Mouse (Mus musculus): ENCODE measurements at regions not wholly inside any gene's neighbourhood (a gene's known extent, or its start where the extent isn't known, plus 50 kb on each side); places are given as distances from the start of the nearest gene placed in this dataset.
A peak's percentile ranks its signal among the peaks of the same experiment; 100 is the strongest.

GRCm38 (mm10) chr5:75835556-75835961, 142.7 kb downstream of the Kdr start:
- H3K9me3 ChIP-seq (ENCODE audit: control insufficient read depth, low read length) = no peaks in the 10 kb centered on the region

GRCm38 (mm10) chr5:75834766-75835555, 143.3 kb downstream of the Kdr start:
- 0 out of 2 replicates have a peak overlapping the region, but pooled peaks have one; percentile 7 for H3K9ac ChIP-seq (ENCODE audit: low read depth, low read length)
- peak; percentile 10; the same call in 1 of the 2 replicates for ATAC-seq (ENCODE audit: low FRiP score, low TSS enrichment)
- WGBS = 40% methylated on average over 17 of the region's 17 CpGs
- no peaks in the 10 kb centered on the region for H3K9me3 ChIP-seq (ENCODE audit: control insufficient read depth, low read length)
- H3K4me2 ChIP-seq (replicated peaks; ENCODE audit: low read depth, low read length) = peak overlapping the region; percentile 32
- no peaks in the 10 kb centered on the region for H3K36me3 ChIP-seq (ENCODE audit: control insufficient read depth, insufficient read depth, low read length)
- H3K27me3 ChIP-seq (ENCODE audit: control insufficient read depth, insufficient read depth, low read length) = no peaks in the 10 kb centered on the region
- H3K4me1 ChIP-seq (ENCODE audit: control insufficient read depth, insufficient read depth, low read length) = peaks cover 8% of the 10 kb centered on the region; the same call in 1 of the 2 replicates
- no peak overlapping the region for H3K4me3 ChIP-seq (ENCODE audit: low read length)
- peak overlapping the region; percentile 81 for H3K27ac ChIP-seq (ENCODE audit: low read depth, low read length)

More at GRCm38 (mm10) chr5:75835556-75835961, 142.7 kb downstream of the Kdr start:
- ATAC-seq (ENCODE audit: low FRiP score, low TSS enrichment) = peak; percentile 58; the same call in 1 of the 2 replicates
- Histone ChIP-seq H3K4me3 (ENCODE audit: low read length) (no peak overlapping the region), H3K36me3 (ENCODE audit: control insufficient read depth, insufficient read depth, low read length) (no peaks in the 10 kb centered on the region), H3K9ac (ENCODE audit: low read depth, low read length) (no peak overlapping the region), H3K27me3 (ENCODE audit: control insufficient read depth, insufficient read depth, low read length) (no peaks in the 10 kb centered on the region), H3K4me2 (replicated peaks; ENCODE audit: low read depth, low read length) (peak overlapping the region; percentile 32), H3K4me1 (ENCODE audit: control insufficient read depth, insufficient read depth, low read length) (0 out of 2 replicates have a peak, but pooled peaks cover 4% of the 10 kb centered on the region), H3K27ac (ENCODE audit: low read depth, low read length) (peak overlapping the region; percentile 81; the same call in 1 of the 2 replicates)
- 40% methylated on average over 20 of the region's 20 CpGs for WGBS

DNA sequence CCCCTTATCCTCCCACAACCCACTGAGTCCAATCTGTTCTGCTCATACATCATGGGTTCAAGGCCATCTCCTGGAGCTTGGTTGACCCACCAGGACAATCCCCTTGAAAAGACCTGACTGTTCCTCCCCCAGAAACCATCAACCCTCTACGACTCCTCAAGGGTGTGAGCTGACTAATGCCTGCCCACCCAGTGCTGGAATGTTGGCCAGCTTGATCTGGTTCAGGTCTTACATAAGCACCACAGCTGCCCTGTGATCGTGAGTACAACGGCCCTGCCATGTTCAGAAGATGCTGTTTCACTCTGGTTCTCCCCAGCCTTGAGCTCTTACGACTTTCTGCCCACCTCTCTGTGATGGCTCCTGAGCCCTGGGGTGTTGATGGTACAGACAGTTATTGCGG, 145.9 kb downstream of the Kdr start:
- ATAC-seq (ENCODE audit: low FRiP score, low TSS enrichment) = no peak
- no peak overlapping the region for H3K4me3 ChIP-seq (ENCODE audit: low read length)
- peaks cover 8% of the 10 kb centered on the region; the same call in 1 of the 2 replicates for H3K4me1 ChIP-seq (ENCODE audit: control insufficient read depth, insufficient read depth, low read length)
- H3K36me3 ChIP-seq (ENCODE audit: control insufficient read depth, insufficient read depth, low read length) = no peaks in the 10 kb centered on the region
- H3K9ac ChIP-seq (ENCODE audit: low read depth, low read length) = no peak overlapping the region
- no peaks in the 10 kb centered on the region for H3K9me3 ChIP-seq (ENCODE audit: control insufficient read depth, low read length)
- no peak overlapping the region for H3K4me2 ChIP-seq (replicated peaks; ENCODE audit: low read depth, low read length)
- WGBS = 73% methylated on average over 5 of the region's 5 CpGs
- H3K27me3 ChIP-seq (ENCODE audit: control insufficient read depth, insufficient read depth, low read length) = no peaks in the 10 kb centered on the region
- H3K27ac ChIP-seq (ENCODE audit: low read depth, low read length) = no peak overlapping the region

- Histone ChIP-seq H3K27ac (ENCODE audit: low read depth, low read length) (no peak overlapping the region), H3K9me3 (ENCODE audit: control insufficient read depth, low read length) (no peaks in the 10 kb centered on the region), H3K27me3 (ENCODE audit: control insufficient read depth, insufficient read depth, low read length) (no peaks in the 10 kb centered on the region), H3K4me2 (replicated peaks; ENCODE audit: low read depth, low read length) (no peak overlapping the region), H3K4me3 (ENCODE audit: low read length) (no peak overlapping the region), H3K9ac (ENCODE audit: low read depth, low read length) (no peak overlapping the region), H3K4me1 (ENCODE audit: control insufficient read depth, insufficient read depth, low read length) (peaks cover 8% of the 10 kb centered on the region; the same call in 1 of the 2 replicates), H3K36me3 (ENCODE audit: control insufficient read depth, insufficient read depth, low read length) (no peaks in the 10 kb centered on the region)
- peak; percentile 75 for ATAC-seq (ENCODE audit: low FRiP score, low TSS enrichment)
- 36% methylated on average over 6 of the region's 6 CpGs for WGBS
Measured at GRCm38 (mm10) chr5:75829850-75830625, 148.2 kb downstream of the Kdr start.

DNA sequence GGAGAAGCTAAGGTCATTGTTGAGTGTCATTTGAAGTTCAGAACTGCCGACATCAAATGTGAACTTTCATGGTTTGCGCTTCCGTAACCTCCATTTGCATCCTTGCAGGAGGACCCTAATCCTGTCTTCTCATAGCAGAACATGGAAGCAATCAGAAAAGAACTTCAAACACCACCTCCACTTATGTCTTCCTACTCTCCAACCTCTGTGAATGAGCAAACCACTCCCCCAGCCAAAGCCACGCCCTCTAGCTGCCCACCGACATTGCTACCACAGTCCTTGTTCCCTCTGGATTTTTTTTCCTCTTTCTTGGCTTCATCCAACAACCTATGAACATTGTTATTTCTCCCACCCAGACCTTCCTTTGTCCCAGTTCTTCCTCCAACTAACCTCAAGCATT, 149.9 kb downstream of the Kdr start:
- no peak overlapping the region for H3K9ac ChIP-seq (ENCODE audit: low read depth, low read length)
- H3K27ac ChIP-seq (ENCODE audit: low read depth, low read length) = no peak overlapping the region
- no peak for ATAC-seq (ENCODE audit: low FRiP score, low TSS enrichment)
- H3K4me2 ChIP-seq (replicated peaks; ENCODE audit: low read depth, low read length) = no peak overlapping the region
- WGBS = 87% methylated on average over 5 of the region's 5 CpGs
- H3K4me3 ChIP-seq (ENCODE audit: low read length) = no peak overlapping the region
- H3K27me3 ChIP-seq (ENCODE audit: control insufficient read depth, insufficient read depth, low read length) = no peaks in the 10 kb centered on the region
- H3K4me1 ChIP-seq (ENCODE audit: control insufficient read depth, insufficient read depth, low read length) = peaks cover 5% of the 10 kb centered on the region; the same call in 1 of the 2 replicates
- no peaks in the 10 kb centered on the region for H3K36me3 ChIP-seq (ENCODE audit: control insufficient read depth, insufficient read depth, low read length)
- H3K9me3 ChIP-seq (ENCODE audit: control insufficient read depth, low read length) = no peaks in the 10 kb centered on the region

DNA sequence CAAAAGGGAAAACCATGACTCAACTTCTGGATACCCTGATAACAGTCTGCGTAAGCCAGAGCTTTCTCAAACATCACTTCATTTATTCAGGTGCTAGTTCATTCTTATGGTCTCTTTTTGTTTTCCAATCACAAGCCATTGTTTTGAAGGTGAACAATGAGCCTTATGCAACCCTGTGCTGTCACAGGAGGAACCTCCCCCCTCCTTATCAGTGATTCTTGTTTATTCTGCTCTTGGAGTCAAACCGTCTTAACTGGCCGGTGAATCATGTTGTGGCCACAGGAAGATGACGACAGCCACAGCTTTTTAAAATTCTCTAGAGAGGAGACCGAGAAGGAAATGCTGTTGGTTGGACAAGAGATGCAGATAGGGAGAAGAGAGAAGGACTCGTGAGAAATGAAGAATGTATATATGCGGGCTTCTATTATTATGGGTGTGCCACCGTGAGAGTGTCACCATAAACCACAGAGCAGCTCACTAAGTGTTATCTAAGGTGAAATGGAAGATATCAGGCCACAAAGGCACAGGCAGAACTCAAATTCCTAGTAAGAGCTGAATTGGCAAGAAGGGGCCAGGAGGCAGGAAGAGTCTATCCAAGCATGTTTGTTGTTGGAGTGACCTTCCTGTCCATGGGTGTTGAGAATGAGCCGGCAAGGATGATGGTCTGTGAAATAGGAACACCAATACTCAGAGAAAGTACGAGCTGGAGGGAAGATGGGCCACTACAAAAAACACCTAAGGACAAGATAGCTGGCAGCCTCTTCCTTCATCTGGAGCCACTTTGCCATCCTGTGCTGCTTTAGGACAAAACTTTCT, 151.8 kb downstream of the Kdr start:
- Histone ChIP-seq H3K9me3 (ENCODE audit: control insufficient read depth, low read length) (no peaks in the 10 kb centered on the region), H3K4me2 (replicated peaks; ENCODE audit: low read depth, low read length) (no peak overlapping the region), H3K36me3 (ENCODE audit: control insufficient read depth, insufficient read depth, low read length) (no peaks in the 10 kb centered on the region), H3K4me3 (ENCODE audit: low read length) (no peak overlapping the region), H3K27me3 (ENCODE audit: control insufficient read depth, insufficient read depth, low read length) (no peaks in the 10 kb centered on the region), H3K9ac (ENCODE audit: low read depth, low read length) (no peak overlapping the region), H3K4me1 (ENCODE audit: control insufficient read depth, insufficient read depth, low read length) (peaks cover 5% of the 10 kb centered on the region; the same call in 1 of the 2 replicates), H3K27ac (ENCODE audit: low read depth, low read length) (no peak overlapping the region)
- 61% methylated on average over 10 of the region's 10 CpGs for WGBS
- no peak for ATAC-seq (ENCODE audit: low FRiP score, low TSS enrichment)

DNA sequence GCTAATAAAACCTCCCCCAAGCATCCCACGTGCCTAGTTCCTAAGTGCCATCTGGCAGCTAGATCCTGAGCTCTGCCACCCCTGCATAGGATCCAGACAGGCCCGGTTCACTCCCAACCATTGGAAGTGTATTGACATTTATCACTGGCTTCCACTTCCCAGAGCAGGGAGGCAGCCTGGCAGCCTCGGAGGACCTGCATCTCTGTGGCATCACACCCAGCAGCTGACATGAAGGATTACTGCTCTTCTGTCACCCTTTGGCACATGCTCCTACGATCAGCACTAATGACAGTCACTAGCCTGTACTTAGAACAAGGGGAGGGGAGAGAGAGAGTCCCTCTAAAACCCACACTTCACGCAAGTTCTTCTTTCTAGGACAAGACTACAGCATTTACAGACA, 152.7 kb downstream of the Kdr start:
- no peaks in the 10 kb centered on the region for H3K9me3 ChIP-seq (ENCODE audit: control insufficient read depth, low read length)
- H3K27me3 ChIP-seq (ENCODE audit: control insufficient read depth, insufficient read depth, low read length) = no peaks in the 10 kb centered on the region
- no peak overlapping the region for H3K9ac ChIP-seq (ENCODE audit: low read depth, low read length)
- no peak for ATAC-seq (ENCODE audit: low FRiP score, low TSS enrichment)
- H3K27ac ChIP-seq (ENCODE audit: low read depth, low read length) = no peak overlapping the region
- H3K4me3 ChIP-seq (ENCODE audit: low read length) = no peak overlapping the region
- no peaks in the 10 kb centered on the region for H3K36me3 ChIP-seq (ENCODE audit: control insufficient read depth, insufficient read depth, low read length)
- H3K4me1 ChIP-seq (ENCODE audit: control insufficient read depth, insufficient read depth, low read length) = peaks cover 4% of the 10 kb centered on the region; the same call in 1 of the 2 replicates
- no peak overlapping the region for H3K4me2 ChIP-seq (replicated peaks; ENCODE audit: low read depth, low read length)
- WGBS = 50% methylated on average over 5 of the region's 5 CpGs

DNA sequence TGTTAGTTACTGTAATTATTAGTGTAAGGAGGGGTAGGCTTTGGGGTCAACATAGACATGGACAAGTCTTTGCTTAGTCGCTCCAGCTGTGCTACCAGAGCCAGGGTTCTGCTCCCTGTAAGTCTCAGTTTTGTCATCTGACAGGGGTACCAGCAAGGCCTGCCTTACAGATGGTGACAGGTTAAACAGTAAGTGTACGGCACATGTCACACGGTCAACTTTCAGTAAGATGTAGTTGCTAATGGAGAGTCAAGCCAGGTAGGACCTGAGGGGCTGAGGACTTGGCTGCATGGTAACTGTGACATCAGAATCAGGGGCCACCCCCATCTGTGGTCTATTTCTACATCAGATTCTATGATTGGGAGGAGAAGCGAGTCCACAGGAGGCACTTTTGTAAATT, 153.6 kb downstream of the Kdr start:
- Histone ChIP-seq H3K4me1 (ENCODE audit: control insufficient read depth, insufficient read depth, low read length) (no peaks in the 10 kb centered on the region; the same call in 1 of the 2 replicates), H3K27ac (ENCODE audit: low read depth, low read length) (no peak overlapping the region), H3K9ac (ENCODE audit: low read depth, low read length) (no peak overlapping the region), H3K4me2 (replicated peaks; ENCODE audit: low read depth, low read length) (no peak overlapping the region), H3K27me3 (ENCODE audit: control insufficient read depth, insufficient read depth, low read length) (no peaks in the 10 kb centered on the region), H3K36me3 (ENCODE audit: control insufficient read depth, insufficient read depth, low read length) (no peaks in the 10 kb centered on the region), H3K4me3 (ENCODE audit: low read length) (no peak overlapping the region), H3K9me3 (ENCODE audit: control insufficient read depth, low read length) (no peaks in the 10 kb centered on the region)
- WGBS = 86% methylated on average over 4 of the region's 4 CpGs
- ATAC-seq (ENCODE audit: low FRiP score, low TSS enrichment) = no peak

Measured in kidney, embryonic 14.5 days (tissue).